Mouse (Mus musculus) lung, embryonic 15.5 days (tissue): ENCODE data around the gene Coro6. TPM values are rescaled to one million over a fixed set of nuclear protein-coding genes. Genes with fewer than 3 reads are reported as not detected.

ENCODE experiments used
- ATAC-seq: fragments of 200-750 bp; cut with Nextera tagmentation; 2 replicates; pipeline ENCODE4 v1.8.0; 2017; ENCODE audit warnings: moderate number of reproducible peaks, borderline replicate concordance; ENCODE audit not compliant: low FRiP score, low TSS enrichment; ENCODE audit errors: extremely low read depth
- H3K27ac ChIP-seq: fragments of 300-500 bp; sonication (generic); 2 replicates; pipeline ENCODE4 v1.5.1; 2015; ENCODE audit warnings: moderate library complexity, mild to moderate bottlenecking, inconsistent platforms
- H3K27me3 ChIP-seq: fragments of 300-500 bp; sonication (generic); 2 replicates; pipeline ENCODE4 v1.6.1; 2015; ENCODE audit warnings: inconsistent platforms
- H3K36me3 ChIP-seq: fragments of 300-500 bp; sonication (generic); 2 replicates; pipeline ENCODE4 v1.6.1; 2015; ENCODE audit warnings: inconsistent platforms
- H3K4me1 ChIP-seq: fragments of 300-500 bp; sonication (generic); 2 replicates; pipeline ENCODE4 v1.6.1; 2015; ENCODE audit warnings: inconsistent platforms
- H3K4me2 ChIP-seq: fragments of 300-500 bp; sonication (generic); 2 replicates; pipeline ENCODE4 v1.6.1; 2015; ENCODE audit warnings: inconsistent platforms, mild to moderate bottlenecking, moderate library complexity
- H3K4me3 ChIP-seq: fragments of 300-500 bp; sonication (generic); 2 replicates; pipeline ENCODE4 v1.5.1; 2015; ENCODE audit warnings: mild to moderate bottlenecking, inconsistent platforms
- H3K9ac ChIP-seq: fragments of 300-500 bp; sonication (generic); 2 replicates; pipeline ENCODE4 v1.6.1; 2015; ENCODE audit warnings: inconsistent platforms
- H3K9me3 ChIP-seq: fragments of 300-500 bp; sonication (generic); 2 replicates; pipeline ENCODE4 v1.6.1; 2016; ENCODE audit warnings: inconsistent platforms
- WGBS: fragments of 180-500 bp; shearing (Covaris S2); methylation state at CpG from one replicate; pipeline ENCODE4 v1.1.7; 2015; 5-methylcytosine and 5-hydroxymethylcytosine counted together
- polyA plus RNA-seq: library from polyadenylated mRNA; unstranded; fragments of >200 nt; fragmentation: Nextera tagmentation; extraction: Ambion mirVana; gene quantifications from 2 replicates; pipeline ENCODE4 v1.2.1, GENCODE M21; 2015

The Coro6 gene
- polyA plus RNA-seq, 1 experiment from 2014 or later: 0.97 TPM

- Histone ChIP-seq H3K4me1 (peaks cover 72% of the 10 kb centered on the region), H3K27ac (no peak overlapping the region), H3K9me3 (no peaks in the 10 kb centered on the region), H3K4me3 (peak overlapping the region; percentile 89), H3K4me2 (peak overlapping the region; percentile 92), H3K9ac (peak overlapping the region; percentile 79), H3K36me3 (no peaks in the 10 kb centered on the region), H3K27me3 (no peaks in the 10 kb centered on the region)
- 2% methylated on average over 48 of the region's 55 CpGs for WGBS
- ATAC-seq: no peak
Observed at GRCm38 (mm10) chr11:77488771-77489581, 26.8 kb downstream of the Coro6 start.

GRCm38 (mm10) chr11:77489591-77490235 is 27.5 kb downstream of the Coro6 start, which contains the start of gene Ankrd13b:
Ankrd13b (minus strand) TSS chr11:77489678.
- Histone ChIP-seq H3K36me3 (no peaks in the 10 kb centered on the region), H3K27ac (peak within 1 kb of the TSS; percentile 59; the same call in 1 of the 2 replicates), H3K27me3 (no peaks in the 10 kb centered on the region), H3K4me2 (peak within 1 kb of the TSS; percentile 92), H3K4me1 (peaks cover 79% of the 10 kb centered on the region), H3K9me3 (no peaks in the 10 kb centered on the region), H3K4me3 (peak within 1 kb of the TSS; percentile 89), H3K9ac (peak within 1 kb of the TSS; percentile 79)
- under 1% methylated on average over 73 of the region's 87 CpGs for WGBS
- ATAC-seq: 0 out of 2 replicates have a peak, but pooled peaks have one; percentile 23

- Histone ChIP-seq H3K36me3 (no peaks in the 10 kb centered on the region), H3K4me2 (peak overlapping the region; percentile 92), H3K27ac (no peak overlapping the region), H3K9ac (no peak overlapping the region), H3K4me1 (peaks cover 80% of the 10 kb centered on the region), H3K9me3 (no peaks in the 10 kb centered on the region), H3K4me3 (no peak overlapping the region), H3K27me3 (no peaks in the 10 kb centered on the region)
- no peak for ATAC-seq
- WGBS: 73% methylated on average over 6 of the region's 6 CpGs
Observed at GRCm38 (mm10) chr11:77490451-77490850, 28.2 kb downstream of the Coro6 start.

- Histone ChIP-seq H3K9me3 (no peaks in the 10 kb centered on the region), H3K27me3 (no peaks in the 10 kb centered on the region), H3K4me2 (peak overlapping the region; percentile 92), H3K4me3 (peak overlapping the region; percentile 95), H3K36me3 (no peaks in the 10 kb centered on the region), H3K4me1 (peaks cover 81% of the 10 kb centered on the region), H3K27ac (peak overlapping the region; percentile 96), H3K9ac (peak overlapping the region; percentile 46)
- ATAC-seq: peak; percentile 72
- under 1% methylated on average over 13 of the region's 13 CpGs for WGBS
Observed at GRCm38 (mm10) chr11:77491123-77491501, 28.9 kb downstream of the Coro6 start.

- Histone ChIP-seq H3K9me3 (no peaks in the 10 kb centered on the region), H3K4me3 (peak overlapping the region; percentile 95), H3K27me3 (no peaks in the 10 kb centered on the region), H3K4me1 (peaks cover 80% of the 10 kb centered on the region), H3K4me2 (peak overlapping the region; percentile 92), H3K9ac (peak overlapping the region; percentile 46), H3K36me3 (no peaks in the 10 kb centered on the region), H3K27ac (peak overlapping the region; percentile 96)
- 0% methylated on average over 23 of the region's 23 CpGs for WGBS
- ATAC-seq: peak; percentile 73
Observed at GRCm38 (mm10) chr11:77491502-77492291, 29.5 kb downstream of the Coro6 start.

GRCm38 (mm10) chr11:77492311-77492871 is 30.2 kb downstream of the Coro6 start:
- WGBS: under 1% methylated on average over 18 of the region's 18 CpGs
- no peak for ATAC-seq
- peak overlapping the region; percentile 46 for H3K9ac ChIP-seq
- H3K27ac ChIP-seq: peak overlapping the region; percentile 96
- H3K9me3 ChIP-seq: no peaks in the 10 kb centered on the region
- H3K4me3 ChIP-seq: peak overlapping the region; percentile 95
- H3K27me3 ChIP-seq: no peaks in the 10 kb centered on the region
- peak overlapping the region; percentile 92 for H3K4me2 ChIP-seq
- H3K4me1 ChIP-seq: peaks cover 80% of the 10 kb centered on the region
- no peaks in the 10 kb centered on the region for H3K36me3 ChIP-seq

GRCm38 (mm10) chr11:77492911-77493332 is 30.7 kb downstream of the Coro6 start:
- Histone ChIP-seq H3K4me1 (peaks cover 79% of the 10 kb centered on the region), H3K4me2 (peak overlapping the region; percentile 92), H3K27me3 (no peaks in the 10 kb centered on the region), H3K4me3 (peak overlapping the region; percentile 95), H3K9ac (peak overlapping the region; percentile 88), H3K36me3 (no peaks in the 10 kb centered on the region), H3K9me3 (no peaks in the 10 kb centered on the region), H3K27ac (peak overlapping the region; percentile 96)
- WGBS: under 1% methylated on average over 32 of the region's 32 CpGs
- peak; percentile 73 for ATAC-seq

GRCm38 (mm10) chr11:77493512-77494343 is 31.5 kb downstream of the Coro6 start, which contains the start of gene Git1:
Git1 (plus strand) TSS chr11:77493562.
- H3K9ac ChIP-seq: peak within 1 kb of the TSS; percentile 88
- no peaks in the 10 kb centered on the region for H3K27me3 ChIP-seq
- WGBS: under 1% methylated on average over 72 of the region's 74 CpGs
- peak within 1 kb of the TSS; percentile 96 for H3K27ac ChIP-seq
- no peaks in the 10 kb centered on the region for H3K9me3 ChIP-seq
- no peak for ATAC-seq
- peak within 1 kb of the TSS; percentile 95 for H3K4me3 ChIP-seq
- no peaks in the 10 kb centered on the region for H3K36me3 ChIP-seq
- H3K4me1 ChIP-seq: peaks cover 76% of the 10 kb centered on the region
- peak within 1 kb of the TSS; percentile 92 for H3K4me2 ChIP-seq

- peak overlapping the region; percentile 86 for H3K27ac ChIP-seq
- H3K9ac ChIP-seq: peak overlapping the region; percentile 88
- H3K4me2 ChIP-seq: peak overlapping the region; percentile 92
- H3K4me1 ChIP-seq: peaks cover 72% of the 10 kb centered on the region
- ATAC-seq: no peak
- peak overlapping the region; percentile 95 for H3K4me3 ChIP-seq
- 15% methylated on average over 4 of the region's 4 CpGs for WGBS
- H3K27me3 ChIP-seq: no peaks in the 10 kb centered on the region
- no peaks in the 10 kb centered on the region for H3K9me3 ChIP-seq
- peaks cover 1% of the 10 kb centered on the region; the same call in 1 of the 2 replicates for H3K36me3 ChIP-seq
Observed at GRCm38 (mm10) chr11:77494344-77494676, 32.1 kb downstream of the Coro6 start.

GRCm38 (mm10) chr11:77494782-77495181 is 32.6 kb downstream of the Coro6 start:
- Histone ChIP-seq H3K9me3 (no peaks in the 10 kb centered on the region), H3K4me3 (peak overlapping the region; percentile 95), H3K27ac (no peak overlapping the region), H3K36me3 (peaks cover 6% of the 10 kb centered on the region), H3K4me1 (peaks cover 72% of the 10 kb centered on the region), H3K4me2 (peak overlapping the region; percentile 92), H3K9ac (peak overlapping the region; percentile 88; the same call in 1 of the 2 replicates), H3K27me3 (no peaks in the 10 kb centered on the region)
- no peak for ATAC-seq
- 65% methylated on average over 6 of the region's 6 CpGs for WGBS
